Mouse (Mus musculus) midbrain, embryonic 10.5 days (tissue): Measurements from ENCODE around the gene Utp3. TPM values are rescaled to one million over a fixed set of nuclear protein-coding genes. Genes with fewer than 3 reads are reported as not detected.
A peak's percentile ranks its signal among the peaks of the same experiment; 100 is the strongest.

Source experiments
- DNase-seq: peaks from one replicate; pipeline ENCODE4 v3.0.0-alpha.2; 2017; ENCODE audit warnings: low spot score
- H3K27ac ChIP-seq: fragments of 300-500 bp; sonication (generic); replicated peaks from 2 replicates; pipeline ENCODE4 v1.5.1; 2016; ENCODE audit warnings: mild to moderate bottlenecking
- H3K27me3 ChIP-seq: fragments of 300-500 bp; sonication (generic); 2 replicates; pipeline ENCODE4 v1.6.1; 2016; ENCODE audit warnings: low read depth, mild to moderate bottlenecking; ENCODE audit not compliant: poor library complexity, severe bottlenecking
- H3K36me3 ChIP-seq: fragments of 300-500 bp; sonication (generic); 2 replicates; pipeline ENCODE4 v1.6.1; 2016; ENCODE audit warnings: mild to moderate bottlenecking, moderate library complexity
- H3K4me1 ChIP-seq: fragments of 300-500 bp; sonication (generic); 2 replicates; pipeline ENCODE4 v1.6.1; 2016
- H3K4me3 ChIP-seq: fragments of 300-500 bp; sonication (generic); 2 replicates; pipeline ENCODE4 v1.5.1; 2016; ENCODE audit warnings: mild to moderate bottlenecking, moderate library complexity
- H3K9me3 ChIP-seq: fragments of 300-500 bp; sonication (generic); replicated peaks from 2 replicates; pipeline ENCODE4 v1.6.1; 2016; ENCODE audit warnings: mild to moderate bottlenecking
- WGBS: fragments of 180-500 bp; shearing (Covaris S2); methylation state at CpG from one replicate; pipeline ENCODE4 v1.1.7; 2016; 5-methylcytosine and 5-hydroxymethylcytosine counted together
- polyA plus RNA-seq: library from polyadenylated mRNA; unstranded; fragments of >200 nt; fragmentation: Nextera tagmentation; extraction: Ambion mirVana; gene quantifications from 2 replicates; pipeline ENCODE4 v1.2.1, GENCODE M21; 2016

Utp3 gene
- polyA plus RNA-seq, 1 experiment from 2014 or later: 78.3 TPM

GRCm38 (mm10) chr5:88561080-88561814, 7.0 kb downstream of the Utp3 start:
- Histone ChIP-seq H3K4me1 (peaks cover 17% of the 10 kb centered on the region), H3K36me3 (peaks cover 16% of the 10 kb centered on the region)
- 85% methylated on average over 9 of the region's 9 CpGs for WGBS

DNA sequence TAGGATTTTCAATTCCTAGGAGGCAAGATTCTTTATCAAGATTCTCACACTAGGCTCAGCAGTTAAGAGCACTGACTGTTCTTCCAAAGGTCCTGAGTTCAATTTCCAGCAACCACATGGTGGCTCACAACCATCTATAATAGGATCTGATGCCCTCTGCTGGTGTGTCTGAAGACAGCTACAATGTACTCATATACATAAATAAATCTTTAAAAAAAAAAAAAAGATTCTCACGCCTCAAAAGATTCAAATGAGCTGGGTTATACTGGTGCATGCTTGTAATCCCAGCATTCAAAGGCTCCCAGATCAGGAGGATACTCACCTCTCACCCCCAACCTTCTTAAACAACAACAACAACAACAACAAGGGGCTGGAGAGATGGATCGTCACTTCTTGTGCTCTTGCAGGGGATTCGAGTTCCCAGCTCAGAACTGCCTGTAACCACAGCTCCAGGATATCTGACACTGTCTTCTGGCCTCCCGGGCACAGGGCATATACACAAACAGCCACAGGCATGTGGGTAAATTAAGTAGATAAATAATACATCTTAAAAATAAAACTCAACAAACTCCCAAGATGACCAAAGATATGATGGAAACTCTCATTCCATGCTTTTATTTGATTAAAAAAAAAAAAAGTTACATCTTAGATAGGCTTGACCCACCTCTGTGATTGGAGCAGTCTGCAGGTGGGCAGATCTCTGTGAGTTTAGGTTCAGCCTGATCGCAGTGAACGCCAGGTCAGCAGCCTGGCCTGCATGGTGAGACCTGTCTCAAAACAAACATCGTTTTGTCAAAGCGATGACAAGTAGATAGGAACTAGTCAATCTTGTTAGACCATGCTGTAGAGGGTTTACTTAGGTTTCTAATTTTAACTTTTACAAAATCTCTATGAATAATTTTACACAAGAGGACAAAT, 8.9 kb downstream of the Utp3 start:
- Histone ChIP-seq H3K36me3 (peaks cover 2% of the 10 kb centered on the region; the same call in 1 of the 2 replicates), H3K27ac (no peak overlapping the region), H3K4me1 (peaks cover 23% of the 10 kb centered on the region), H3K27me3 (no peaks in the 10 kb centered on the region), H3K9me3 (no peaks in the 10 kb centered on the region), H3K4me3 (no peak overlapping the region)
- no peak for DNase-seq
- WGBS: 68% methylated on average over 8 of the region's 8 CpGs

More at GRCm38 (mm10) chr5:88561080-88561814, 7.0 kb downstream of the Utp3 start:
- Histone ChIP-seq H3K4me3 (no peak overlapping the region), H3K27me3 (no peaks in the 10 kb centered on the region), H3K27ac (no peak overlapping the region), H3K9me3 (no peaks in the 10 kb centered on the region)
- DNase-seq: no peak

GRCm38 (mm10) chr5:88564501-88565147, 10.4 kb downstream of the Utp3 start, which contains the start of gene Rufy3:
Gene Rufy3 (plus strand): TSS chr5:88565040.
- Histone ChIP-seq H3K9me3 (no peaks in the 10 kb centered on the region), H3K4me3 (peak within 1 kb of the TSS; percentile 91), H3K27ac (peak within 1 kb of the TSS; percentile 92), H3K4me1 (peaks cover 23% of the 10 kb centered on the region), H3K36me3 (peaks cover 10% of the 10 kb centered on the region), H3K27me3 (no peaks in the 10 kb centered on the region)
- under 1% methylated on average over 50 of the region's 71 CpGs for WGBS
- DNase-seq: peak; percentile 80

GRCm38 (mm10) chr5:88565148-88566033, 11.1 kb downstream of the Utp3 start:
- under 1% methylated on average over 112 of the region's 119 CpGs for WGBS
- peaks cover 23% of the 10 kb centered on the region for H3K4me1 ChIP-seq
- H3K27me3 ChIP-seq: no peaks in the 10 kb centered on the region
- DNase-seq: peak; percentile 65
- peak overlapping the region; percentile 91 for H3K4me3 ChIP-seq
- H3K27ac ChIP-seq: peak overlapping the region; percentile 92
- H3K36me3 ChIP-seq: peaks cover 16% of the 10 kb centered on the region
- H3K9me3 ChIP-seq: no peaks in the 10 kb centered on the region

DNA sequence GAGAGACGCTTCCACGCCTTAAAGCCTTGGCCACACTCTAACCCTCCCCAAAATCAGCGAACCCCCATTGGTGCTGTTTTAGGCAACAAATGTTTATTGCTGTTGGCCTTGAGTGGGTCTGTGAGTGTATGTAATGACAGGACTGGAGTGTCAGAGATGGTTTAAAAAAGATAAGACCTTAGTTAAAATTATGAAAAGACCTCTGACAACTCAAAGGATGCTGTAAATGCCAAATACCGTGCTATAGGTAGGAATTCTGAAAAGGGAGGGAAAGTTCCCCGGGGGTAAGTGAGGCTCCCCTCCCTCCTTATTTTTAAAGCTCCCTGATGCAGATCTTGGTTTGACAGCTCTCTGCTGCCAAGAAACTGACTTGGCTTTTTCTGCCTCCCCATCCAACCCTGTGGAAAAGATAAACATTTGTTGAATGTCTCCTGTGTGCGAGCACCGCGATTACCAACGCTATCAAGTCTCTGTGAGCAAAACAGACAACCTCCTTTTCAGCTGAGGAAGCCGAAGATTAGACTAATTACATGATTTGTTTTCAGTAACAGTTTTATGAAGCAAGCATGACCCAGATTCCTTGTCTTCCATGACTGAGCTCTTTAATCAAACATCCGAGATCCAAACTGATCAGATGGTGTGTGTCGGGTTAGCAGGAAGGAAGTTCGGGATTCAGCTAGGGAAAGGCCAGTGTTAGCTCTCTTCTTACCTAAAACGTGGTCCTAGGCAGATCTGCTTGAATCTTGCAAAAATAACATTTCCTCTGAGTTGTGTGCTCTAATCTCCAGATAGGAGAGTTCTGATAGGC, 12.0 kb downstream of the Utp3 start:
- Histone ChIP-seq H3K36me3 (peaks cover 25% of the 10 kb centered on the region), H3K4me3 (peak overlapping the region; percentile 91), H3K27ac (peak overlapping the region; percentile 92), H3K4me1 (peaks cover 23% of the 10 kb centered on the region), H3K9me3 (no peaks in the 10 kb centered on the region), H3K27me3 (no peaks in the 10 kb centered on the region)
- DNase-seq: no peak
- 12% methylated on average over 14 of the region's 14 CpGs for WGBS

- WGBS: 88% methylated on average over 3 of the region's 3 CpGs
- no peak overlapping the region for H3K27ac ChIP-seq
- H3K9me3 ChIP-seq: no peaks in the 10 kb centered on the region
- H3K36me3 ChIP-seq: peaks cover 33% of the 10 kb centered on the region
- no peak for DNase-seq
- H3K4me3 ChIP-seq: no peak overlapping the region
- peaks cover 17% of the 10 kb centered on the region for H3K4me1 ChIP-seq
- H3K27me3 ChIP-seq: no peaks in the 10 kb centered on the region
These were observed 15.3 kb downstream of the Utp3 start for GRCm38 (mm10) chr5:88569541-88569940.

DNA sequence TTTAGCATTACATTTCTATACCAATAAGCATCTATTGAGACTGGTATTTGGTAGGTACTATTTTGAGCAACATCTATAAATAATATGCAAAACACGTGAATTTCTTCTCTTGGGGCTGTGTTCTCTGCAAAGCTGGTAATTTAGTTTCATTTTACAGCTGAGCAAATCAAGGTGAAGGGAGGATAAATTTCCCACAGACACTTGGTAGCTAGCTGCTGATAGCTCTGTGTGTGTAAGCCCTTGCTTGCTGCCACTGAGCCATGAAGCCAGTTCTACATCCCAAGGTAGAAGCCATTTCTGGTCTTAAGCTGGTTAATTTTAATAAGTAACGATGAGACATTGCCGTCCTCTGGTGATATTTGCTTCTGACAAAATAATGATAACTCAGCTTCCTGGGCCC, 20.6 kb downstream of the Utp3 start:
- no peak for DNase-seq
- Histone ChIP-seq H3K27me3 (no peaks in the 10 kb centered on the region), H3K27ac (no peak overlapping the region), H3K36me3 (peaks cover 21% of the 10 kb centered on the region), H3K4me3 (no peak overlapping the region), H3K9me3 (no peaks in the 10 kb centered on the region), H3K4me1 (no peaks in the 10 kb centered on the region)
- 93% methylated on average over 3 of the region's 3 CpGs for WGBS

GRCm38 (mm10) chr5:88575506-88576338, 21.5 kb downstream of the Utp3 start:
- DNase-seq: no peak

DNA sequence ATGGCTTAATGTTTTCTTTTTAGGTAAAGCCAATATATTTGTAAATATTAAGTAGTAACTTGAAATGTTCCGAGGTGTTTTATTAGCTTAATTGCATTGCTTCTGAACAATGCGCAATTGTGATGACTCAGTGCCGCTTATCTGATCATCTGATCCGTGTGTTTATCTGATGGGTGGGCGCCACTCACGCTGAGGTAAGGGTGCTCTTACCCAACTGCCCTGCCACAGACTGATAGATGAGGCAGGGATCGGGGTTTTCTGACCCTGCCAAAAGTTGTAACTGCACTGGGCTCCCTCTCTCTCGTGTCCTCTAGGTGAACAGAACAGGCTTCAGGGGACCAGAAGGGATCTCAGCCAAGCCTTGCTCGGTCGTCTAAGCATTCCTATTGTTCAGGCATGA, 26.4 kb downstream of the Utp3 start:
- Histone ChIP-seq H3K27ac (no peak overlapping the region), H3K4me3 (no peak overlapping the region), H3K4me1 (peaks cover 24% of the 10 kb centered on the region), H3K27me3 (no peaks in the 10 kb centered on the region), H3K9me3 (no peaks in the 10 kb centered on the region), H3K36me3 (peaks cover 3% of the 10 kb centered on the region; the same call in 1 of the 2 replicates)
- DNase-seq: no peak
- WGBS: 86% methylated on average over 10 of the region's 10 CpGs

More at GRCm38 (mm10) chr5:88575506-88576338, 21.5 kb downstream of the Utp3 start:
- H3K27me3 ChIP-seq: no peaks in the 10 kb centered on the region
- H3K27ac ChIP-seq: no peak overlapping the region
- peaks cover 13% of the 10 kb centered on the region for H3K36me3 ChIP-seq
- H3K4me3 ChIP-seq: no peak overlapping the region
- H3K9me3 ChIP-seq: no peaks in the 10 kb centered on the region
- no peaks in the 10 kb centered on the region for H3K4me1 ChIP-seq
- WGBS: 70% methylated on average over 3 of the region's 3 CpGs

- no peak for DNase-seq
- peaks cover 31% of the 10 kb centered on the region for H3K4me1 ChIP-seq
- WGBS: 94% methylated on average over 6 of the region's 6 CpGs
- H3K9me3 ChIP-seq: no peaks in the 10 kb centered on the region
- H3K4me3 ChIP-seq: no peak overlapping the region
- H3K27ac ChIP-seq: no peak overlapping the region
- H3K36me3 ChIP-seq: peaks cover 3% of the 10 kb centered on the region; the same call in 1 of the 2 replicates
- H3K27me3 ChIP-seq: no peaks in the 10 kb centered on the region
These were observed 27.1 kb downstream of the Utp3 start for GRCm38 (mm10) chr5:88581343-88581742.
